Mouse (Mus musculus) urinary bladder, postnatal 4 days (tissue): Measurements from ENCODE around the gene Olfr594.
"Not testable (repeated sequence)": the region's sequence is repeated elsewhere in the genome, so short reads cannot be mapped to it uniquely, and the experiment has no call there.

ENCODE experiments used
- DNase-seq, 2 experiments: peaks; one replicate each; pipeline ENCODE4 v3.0.0; 2021 to 2022; ENCODE audit warnings: low spot score in 2 of 2

The Olfr594 gene

GRCm38 (mm10) chr7:103216696-103217095 is at the start of gene Olfr594:
Olfr594 (plus strand) TSS chr7:103216996.
- DNase-seq, result no peak

GRCm38 (mm10) chr7:103169697-103170096 is 47.1 kb upstream of the Olfr594 start:
- no peak for DNase-seq

GRCm38 (mm10) chr7:103178240-103178639 is 38.6 kb upstream of the Olfr594 start, which contains the start of gene Olfr591:
Olfr591 (minus strand) TSS chr7:103178340.
- DNase-seq, result no peak

GRCm38 (mm10) chr7:103184503-103184902 is 32.3 kb upstream of the Olfr594 start, which contains the start of gene Olfr592:
Olfr592 (plus strand) TSS chr7:103184803.
- not testable (repeated sequence) for DNase-seq

GRCm38 (mm10) chr7:103211562-103211961 is 5.2 kb upstream of the Olfr594 start, which contains the start of gene Olfr593:
Olfr593 (plus strand) TSS chr7:103211862.
- DNase-seq, result no peak

- DNase-seq, result not testable (repeated sequence)
Observed at GRCm38 (mm10) chr7:103212050-103212449, 4.7 kb upstream of the Olfr594 start.

- not testable (repeated sequence) for DNase-seq
Observed at GRCm38 (mm10) chr7:103252405-103252804, 35.6 kb downstream of the Olfr594 start, which contains the start of gene Usp17ld. Usp17ld (minus strand) TSS chr7:103252505.
